Mouse (Mus musculus): Measurements from ENCODE around the gene Lhfpl3.

The Lhfpl3 gene

DNA sequence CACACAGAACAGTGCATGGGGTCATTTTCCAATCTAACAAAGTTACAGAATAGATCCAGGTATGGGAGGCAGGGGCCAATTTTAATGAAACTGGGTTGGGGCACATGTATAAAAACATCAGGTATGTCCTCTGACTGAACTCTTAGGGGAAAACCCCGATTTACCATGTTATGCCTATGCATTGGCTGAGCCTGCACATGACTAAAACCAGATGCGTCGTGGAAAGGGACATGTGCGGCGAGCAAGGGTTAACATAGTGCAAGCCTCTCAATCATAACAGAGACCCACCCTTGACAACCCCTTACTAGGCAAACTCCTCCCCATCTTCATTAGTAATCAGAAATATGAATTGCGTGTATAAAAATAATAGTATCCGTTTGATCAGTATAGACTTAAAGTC lies 533.5 kb downstream of the Lhfpl3 start:
- in situ Hi-C loops (cut with MboI, MseI) = no loop called here

GRCm38 (mm10) chr5:23284884-23285283 lies 539.0 kb downstream of the Lhfpl3 start:
- in situ Hi-C loops (cut with MboI, MseI) = loop anchor here (5.0 kb wide), 1 partner anchor 38 kb away; no protein-coding TSS in a partner anchor

GRCm38 (mm10) chr5:23289149-23289548 lies 543.3 kb downstream of the Lhfpl3 start:
- in situ Hi-C loops (cut with MboI, MseI) = loop anchor here (5.0 kb wide), 1 partner anchor 42 kb away; no protein-coding TSS in a partner anchor

Data from regulatory T cell (primary cell).